Mouse (Mus musculus) cortical plate, adult 2 months (tissue): ENCODE data around the gene Homez.

Experiments used
- CTCF ChIP-seq: fragments of 200-500 bp; IDR thresholded peaks from 2 replicates; pipeline ENCODE4 v1.5.1; 2011; ENCODE audit warnings: mild to moderate bottlenecking, control low read depth, low read length; ENCODE audit not compliant: insufficient read depth; ENCODE audit errors: extremely low read depth
- POLR2A ChIP-seq: fragments of 200-500 bp; IDR thresholded peaks from 2 replicates; pipeline ENCODE4 v1.6.1; 2011; ENCODE audit warnings: mild to moderate bottlenecking, low read length, control low read depth; ENCODE audit not compliant: insufficient read depth; ENCODE audit errors: extremely low read depth

GRCm38 (mm10) chr14:54892200-54892599 lies 21.4 kb upstream of the Homez start, which contains the start of gene Pabpn1:
- TF ChIP-seq CTCF = no peak
- TF ChIP-seq POLR2A = no peak
